Mouse (Mus musculus): ENCODE data around the gene Nfe2l2.

DNA sequence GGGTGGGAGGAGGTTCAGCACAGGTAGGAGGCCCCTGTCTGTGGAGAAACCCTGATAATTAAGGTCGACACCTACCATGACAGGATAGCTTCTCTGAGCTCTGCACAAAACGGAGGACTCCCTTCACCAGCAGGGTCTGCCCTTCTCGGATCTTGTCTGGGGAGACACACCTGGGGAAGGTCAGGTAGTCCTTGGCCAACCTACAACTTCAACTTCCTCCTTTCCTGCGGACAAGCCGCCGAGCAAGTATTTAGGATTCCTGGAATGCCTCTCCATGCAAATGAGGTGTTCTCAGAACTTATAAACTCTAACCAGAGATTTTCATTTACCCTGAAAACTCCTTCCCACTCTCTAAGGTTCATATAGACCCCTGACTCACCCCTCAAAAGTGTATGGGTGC lies 71.1 kb downstream of the Nfe2l2 start:
- TF ChIP-seq FLI1 (IDR thresholded peaks at IDR 0.05; ENCODE audit: low read length) (no peak), GATA1 (IDR thresholded peaks at IDR 0.05; ENCODE audit: borderline replicate concordance, low read length) (no peak)
